Mouse (Mus musculus) MEL (cell line): ENCODE measurements around the gene 4933405L10Rik. TPM values are rescaled to one million over a fixed set of nuclear protein-coding genes. Genes with fewer than 3 reads are reported as not detected.

Source experiments
- DNase-seq: peaks from one replicate; pipeline ENCODE4 v3.0.0; 2011; ENCODE audit warnings: low read depth, low spot score
- H3K27ac ChIP-seq: 2 replicates; pipeline ENCODE4 v1.5.1; 2012; ENCODE audit warnings: low read depth, mild to moderate bottlenecking, control low read depth, low read length, moderate library complexity; ENCODE audit not compliant: control insufficient read depth
- H3K27me3 ChIP-seq, 2 experiments: fragments of 150-350 bp in 1 of 2; sonication (generic) in 1 of 2; 2 replicates each; pipeline ENCODE4 v1.6.1; 2012; ENCODE audit warnings: low read length in 2 of 2, mild to moderate bottlenecking in 2 of 2, improper control_type of control experiment in 1 of 2, moderate library complexity in 1 of 2; ENCODE audit not compliant: insufficient read depth in 2 of 2, control insufficient read depth in 1 of 2
- H3K36me3 ChIP-seq, 2 experiments: 2 replicates each; pipeline ENCODE4 v1.6.1; 2012 to 2014; ENCODE audit warnings: low read length in 2 of 2, improper control_type of control experiment in 1 of 2, inconsistent platforms in 1 of 2, mild to moderate bottlenecking in 1 of 2; ENCODE audit not compliant: insufficient read depth in 2 of 2, control insufficient read depth in 1 of 2
- H3K4me1 ChIP-seq, 2 experiments: fragments of 150-350 bp in 1 of 2; sonication (generic) in 1 of 2; 2 replicates each; pipeline ENCODE4 v1.6.1; 2012; ENCODE audit warnings: low read length in 2 of 2, improper control_type of control experiment in 1 of 2, mild to moderate bottlenecking in 1 of 2; ENCODE audit not compliant: insufficient read depth in 2 of 2, control insufficient read depth in 1 of 2
- H3K4me3 ChIP-seq, 2 experiments: fragments of 150-350 bp in 1 of 2; sonication (generic) in 1 of 2; 2 replicates each; pipeline ENCODE4 v1.5.1; 2012; ENCODE audit warnings: low read depth in 2 of 2, low read length in 2 of 2, mild to moderate bottlenecking in 2 of 2, moderate library complexity in 2 of 2, control low read depth in 1 of 2, improper control_type of control experiment in 1 of 2; ENCODE audit not compliant: control insufficient read depth in 1 of 2, insufficient read depth in 1 of 2
- H3K79me2 ChIP-seq: 2 replicates; pipeline ENCODE4 v1.6.1; 2012; ENCODE audit warnings: mild to moderate bottlenecking, low read length, moderate library complexity; ENCODE audit not compliant: control insufficient read depth, poor library complexity, insufficient read depth
- H3K9ac ChIP-seq: 2 replicates; pipeline ENCODE4 v1.6.1; 2012; ENCODE audit warnings: low read depth, mild to moderate bottlenecking, control low read depth, low read length, moderate library complexity; ENCODE audit not compliant: control insufficient read depth, poor library complexity, severe bottlenecking
- H3K9me3 ChIP-seq: fragments of 150-350 bp; sonication (generic); replicated peaks from 2 replicates; pipeline ENCODE4 v1.6.1; 2012; ENCODE audit warnings: mild to moderate bottlenecking, low read length, improper control_type of control experiment, moderate library complexity; ENCODE audit not compliant: insufficient read depth
- BHLHE40 ChIP-seq: IDR thresholded peaks from 2 replicates; pipeline ENCODE4 v1.6.1; 2012; ENCODE audit warnings: low read depth, mild to moderate bottlenecking, inconsistent platforms, low read length, improper control_type of control experiment, borderline replicate concordance
- CHD2 ChIP-seq: IDR thresholded peaks from 2 replicates; pipeline ENCODE4 v1.6.1; 2011; ENCODE audit warnings: low read length, improper control_type of control experiment
- CTCF ChIP-seq, 3 experiments: IDR thresholded peaks in 2 of 3; conservative IDR thresholded peaks in 1 of 3; 2 replicates each; pipeline ENCODE4 v1.5.1; 2011 to 2012; ENCODE audit warnings: low read length in 3 of 3, low read depth in 2 of 3, mild to moderate bottlenecking in 2 of 3, improper control_type of control experiment in 1 of 3, inconsistent platforms in 1 of 3, mixed read lengths in 1 of 3, moderate library complexity in 1 of 3; ENCODE audit not compliant: control insufficient read depth in 1 of 3, insufficient read depth in 1 of 3, poor library complexity in 1 of 3, severe bottlenecking in 1 of 3
- EP300 ChIP-seq, 2 experiments: IDR thresholded peaks; 2 replicates each; pipeline ENCODE4 v1.6.1; 2011; ENCODE audit warnings: improper control_type of control experiment in 2 of 2, low read length in 2 of 2, low read depth in 1 of 2, mild to moderate bottlenecking in 1 of 2
- GATA1 ChIP-seq: IDR thresholded peaks from 2 replicates; pipeline ENCODE4 v1.6.1; 2011; ENCODE audit warnings: low read depth, low read length, improper control_type of control experiment
- HCFC1 ChIP-seq: IDR thresholded peaks from 2 replicates; pipeline ENCODE4 v1.6.1; 2012; ENCODE audit warnings: low read depth, mild to moderate bottlenecking, inconsistent platforms, low read length, improper control_type of control experiment, moderate library complexity
- JUND ChIP-seq: IDR thresholded peaks from 2 replicates; pipeline ENCODE4 v1.6.1; 2011; ENCODE audit warnings: low read depth, mild to moderate bottlenecking, improper control_type of control experiment, low read length
- MAZ ChIP-seq: IDR thresholded peaks from 2 replicates; pipeline ENCODE4 v1.6.1; 2012; ENCODE audit warnings: low read depth, mild to moderate bottlenecking, inconsistent platforms, low read length, improper control_type of control experiment
- MYB ChIP-seq: IDR thresholded peaks from 2 replicates; pipeline ENCODE4 v1.6.1; 2011; ENCODE audit warnings: mild to moderate bottlenecking, low read depth, low read length, improper control_type of control experiment
- MYC ChIP-seq: IDR thresholded peaks from 2 replicates; pipeline ENCODE4 v1.6.1; 2011; ENCODE audit warnings: low read depth, mild to moderate bottlenecking, low read length, improper control_type of control experiment, moderate library complexity
- NELFE ChIP-seq: IDR thresholded peaks from 2 replicates; pipeline ENCODE4 v1.6.1; 2011; ENCODE audit warnings: low read depth, low read length, improper control_type of control experiment
- NRF1 ChIP-seq: IDR thresholded peaks from 2 replicates; pipeline ENCODE4 v1.6.1; 2014; ENCODE audit warnings: low read depth, mild to moderate bottlenecking, inconsistent platforms, low read length, improper control_type of control experiment, moderate library complexity; ENCODE audit not compliant: poor library complexity, insufficient read depth, severe bottlenecking
- POLR2A ChIP-seq, 2 experiments: IDR thresholded peaks; 2 replicates each; pipeline ENCODE4 v1.6.1; 2011 to 2012; ENCODE audit warnings: low read length in 2 of 2, mild to moderate bottlenecking in 2 of 2, control low read depth in 1 of 2, improper control_type of control experiment in 1 of 2, low read depth in 1 of 2, moderate library complexity in 1 of 2; ENCODE audit not compliant: control insufficient read depth in 1 of 2, insufficient read depth in 1 of 2, poor library complexity in 1 of 2
- POLR2AphosphoS2 ChIP-seq: IDR thresholded peaks from 2 replicates; pipeline ENCODE4 v1.6.1; 2011; ENCODE audit warnings: low read length, improper control_type of control experiment
- POLR2AphosphoS5 ChIP-seq: IDR thresholded peaks from 2 replicates; pipeline ENCODE4 v1.6.1; 2012; ENCODE audit warnings: low read depth, borderline replicate concordance, mild to moderate bottlenecking, inconsistent platforms, low read length, moderate library complexity, mixed read lengths
- RAD21 ChIP-seq: IDR thresholded peaks from 2 replicates; pipeline ENCODE4 v1.6.1; 2011; ENCODE audit warnings: mild to moderate bottlenecking, low read depth, low read length, improper control_type of control experiment
- RCOR1 ChIP-seq: IDR thresholded peaks from 2 replicates; pipeline ENCODE4 v1.6.1; 2012; ENCODE audit warnings: low read depth, mild to moderate bottlenecking, inconsistent platforms, low read length, improper control_type of control experiment
- SIN3A ChIP-seq: IDR thresholded peaks from 2 replicates; pipeline ENCODE4 v1.6.1; 2012; ENCODE audit warnings: low read length, improper control_type of control experiment, inconsistent platforms
- SMC3 ChIP-seq: IDR thresholded peaks from 2 replicates; pipeline ENCODE4 v1.6.1; 2011; ENCODE audit warnings: low read depth, low read length, improper control_type of control experiment
- TBP ChIP-seq: IDR thresholded peaks from 2 replicates; pipeline ENCODE4 v1.8.0; 2011; ENCODE audit warnings: low read depth, low read length, improper control_type of control experiment
- UBTF ChIP-seq: IDR thresholded peaks from 2 replicates; pipeline ENCODE4 v1.6.1; 2012; ENCODE audit warnings: low read depth, mild to moderate bottlenecking, inconsistent platforms, low read length, improper control_type of control experiment, moderate library complexity, borderline replicate concordance; ENCODE audit not compliant: insufficient read depth
- USF1 ChIP-seq: IDR thresholded peaks from 2 replicates; pipeline ENCODE4 v1.6.1; 2014; ENCODE audit warnings: low read depth, mild to moderate bottlenecking, inconsistent platforms, low read length, improper control_type of control experiment, moderate library complexity
- USF2 ChIP-seq, 2 experiments: IDR thresholded peaks; 2 replicates each; pipeline ENCODE4 v1.6.1; 2011 to 2012; ENCODE audit warnings: improper control_type of control experiment in 2 of 2, low read length in 2 of 2, borderline replicate concordance in 1 of 2, inconsistent platforms in 1 of 2, low read depth in 1 of 2, mild to moderate bottlenecking in 1 of 2; ENCODE audit not compliant: insufficient read depth in 1 of 2
- ZC3H11A ChIP-seq: IDR thresholded peaks from 2 replicates; pipeline ENCODE4 v1.6.1; 2012; ENCODE audit warnings: low read depth, mild to moderate bottlenecking, inconsistent platforms, low read length, improper control_type of control experiment
- ZKSCAN1 ChIP-seq: IDR thresholded peaks from 2 replicates; pipeline ENCODE4 v1.6.1; 2012; ENCODE audit warnings: low read depth, mild to moderate bottlenecking, inconsistent platforms, low read length, improper control_type of control experiment, moderate library complexity
- ZNF384 ChIP-seq: IDR thresholded peaks from 2 replicates; pipeline ENCODE4 v1.6.1; 2012; ENCODE audit warnings: low read depth, mild to moderate bottlenecking, inconsistent platforms, low read length, improper control_type of control experiment
- polyA plus RNA-seq, 2 experiments: library from polyadenylated mRNA; stranded (reverse) in 1 of 2; unstranded in 1 of 2; fragments of >175 nt in 1 of 2; fragments of >200 nt in 1 of 2; gene quantifications; 2 replicates each; pipeline versions ENCODE4 v1.2.1 to v1.2.4; 2012; ENCODE audit warnings: low replicate concordance in 2 of 2, low read depth in 1 of 2; ENCODE audit not compliant: insufficient read length in 2 of 2, insufficient read depth in 1 of 2, missing spikeins in 1 of 2
- total RNA-seq: library from RNA; depleted of rRNA; stranded (reverse); fragments of 300-350 nt; gene quantifications from 2 replicates; pipeline ENCODE4 v1.2.3, GENCODE M21; 2012

Gene 4933405L10Rik
- total and polyA plus RNA-seq, 3 experiments, result 0.23 to 0.42 TPM; not detected in 1

DNA sequence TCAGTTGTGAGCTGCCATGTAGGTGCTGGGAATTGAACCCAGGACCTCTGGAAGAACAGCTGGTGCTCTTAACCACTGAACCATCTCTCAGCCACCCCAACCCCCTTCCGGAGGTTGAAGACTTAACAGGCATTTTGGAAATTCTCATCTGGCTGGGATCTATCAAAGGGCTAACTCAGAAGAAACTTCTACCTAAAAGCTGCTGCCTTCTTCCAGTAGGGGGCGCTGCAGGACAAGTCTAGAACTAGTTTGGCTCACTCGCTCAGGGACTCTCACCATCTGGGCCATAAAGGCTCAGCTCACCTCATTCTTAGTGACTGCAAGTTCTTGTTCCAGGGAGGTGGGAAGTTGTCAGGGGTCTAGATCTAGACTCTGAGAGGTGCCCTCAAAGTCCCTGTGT, 6.7 kb downstream of the 4933405L10Rik start:
- H3K27ac ChIP-seq, result no peak overlapping the region
- H3K27me3 ChIP-seq, result no peaks in the 10 kb centered on the region
- H3K79me2 ChIP-seq, result no peaks in the 10 kb centered on the region
- peak; percentile 93 for DNase-seq
- H3K9ac ChIP-seq, result no peak overlapping the region
- no peaks in the 10 kb centered on the region; a peak in 2 of 4 replicates for H3K4me1 ChIP-seq
- H3K4me3 ChIP-seq, result no peak overlapping the region
- H3K9me3 ChIP-seq, result no peaks in the 10 kb centered on the region
- no peak for TF ChIP-seq UBTF
- TF ChIP-seq ZC3H11A, result peak; percentile 85
- TF ChIP-seq BHLHE40, result 0 out of 2 replicates have a peak, but pooled peaks have one; percentile 12
- TF ChIP-seq USF2 (IDR thresholded peaks at IDR 0.05; ENCODE audit: borderline replicate concordance in 1 of 2, insufficient read depth in 1 of 2, low read depth in 1 of 2, low read length in 2 of 2), result no peak
- peak; percentile 90 for TF ChIP-seq TBP
- TF ChIP-seq RAD21, result peak; percentile 98
- no peak for TF ChIP-seq CHD2
- TF ChIP-seq ZKSCAN1, result no peak
- peak; percentile 90 for TF ChIP-seq SMC3
- TF ChIP-seq POLR2A (IDR thresholded peaks at IDR 0.05; ENCODE audit: control insufficient read depth in 1 of 2, insufficient read depth in 1 of 2, low read depth in 1 of 2, low read length in 2 of 2, poor library complexity in 1 of 2), result no peak
- TF ChIP-seq HCFC1, result 0 out of 2 replicates have a peak, but pooled peaks have one; percentile 39
- peak; percentile 76 to 96 (median 93) for TF ChIP-seq CTCF (IDR thresholded peaks at IDR 0.05 in 2 of 3, conservative IDR thresholded peaks at IDR 0.05 in 1 of 3; ENCODE audit: control insufficient read depth in 1 of 3, insufficient read depth in 1 of 3, low read depth in 2 of 3, low read length in 3 of 3, poor library complexity in 1 of 3, severe bottlenecking in 1 of 3)
- no peak for TF ChIP-seq GATA1
- peak; percentile 6; the same call in 1 of the 2 replicates for TF ChIP-seq MAZ
- 0 out of 2 replicates have a peak, but pooled peaks have one; percentile 17 for TF ChIP-seq MYC
- H3K36me3 ChIP-seq, result 0 out of 4 replicates have a peak, but pooled peaks cover 0 to 2% of the 10 kb centered on the region in 2 experiments

DNA sequence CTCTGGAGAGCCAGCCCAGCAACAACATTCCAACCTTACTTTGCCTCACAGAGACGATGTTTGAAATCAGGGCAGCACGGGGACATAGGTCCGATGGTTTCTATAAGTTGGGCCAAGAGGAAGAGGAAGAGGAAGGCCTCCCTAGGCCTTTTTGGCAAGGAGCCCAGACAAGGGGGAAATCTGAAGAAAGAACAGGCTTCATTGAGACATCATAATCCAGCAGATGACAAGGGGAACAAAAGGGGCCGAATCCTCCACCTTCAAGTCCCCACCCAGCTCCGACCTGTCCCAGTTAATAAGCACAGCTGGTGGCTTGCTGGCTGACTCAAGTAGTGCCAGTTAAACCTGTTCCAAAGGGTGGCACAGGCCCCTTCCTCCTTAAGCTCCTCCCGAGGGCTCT, 7.6 kb downstream of the 4933405L10Rik start:
- H3K9ac ChIP-seq, result no peak overlapping the region
- H3K27me3 ChIP-seq, result no peaks in the 10 kb centered on the region
- DNase-seq, result peak; percentile 82
- no peaks in the 10 kb centered on the region for H3K9me3 ChIP-seq
- 0 out of 4 replicates have a peak, but pooled peaks cover 0 to 2% of the 10 kb centered on the region in 2 experiments for H3K36me3 ChIP-seq
- H3K4me3 ChIP-seq, result no peak overlapping the region
- no peak overlapping the region for H3K27ac ChIP-seq
- H3K4me1 ChIP-seq, result no peaks in the 10 kb centered on the region; a peak in 2 of 4 replicates
- TF ChIP-seq SIN3A, result 0 out of 2 replicates have a peak, but pooled peaks have one; percentile 40
- TF ChIP-seq MYB, result no peak
- TF ChIP-seq USF2 (IDR thresholded peaks at IDR 0.05; ENCODE audit: borderline replicate concordance in 1 of 2, insufficient read depth in 1 of 2, low read depth in 1 of 2, low read length in 2 of 2), result no peak
- TF ChIP-seq POLR2AphosphoS2, result no peak
- no peak for TF ChIP-seq NELFE
- no peak for TF ChIP-seq TBP
- no peak for TF ChIP-seq NRF1
- no peak for TF ChIP-seq POLR2AphosphoS5
- TF ChIP-seq RCOR1, result 0 out of 2 replicates have a peak, but pooled peaks have one; percentile 59
- no peak for TF ChIP-seq JUND
- no peak for TF ChIP-seq USF1
- no peak for TF ChIP-seq ZNF384
- TF ChIP-seq EP300 (IDR thresholded peaks at IDR 0.05; ENCODE audit: low read depth in 1 of 2, low read length in 2 of 2), result peak in 1 of 2 experiments; percentile 55; a peak in 1 of 4 replicates
- no peaks in the 10 kb centered on the region for H3K79me2 ChIP-seq
